Mouse (Mus musculus): ENCODE measurements around the gene Spg7. TPM values are rescaled to one million over a fixed set of nuclear protein-coding genes. Genes with fewer than 3 reads are reported as not detected.

The Spg7 gene
- total and polyA plus RNA-seq, 3 experiments = 20.8 to 35.2 (median 26.1) TPM

DNA sequence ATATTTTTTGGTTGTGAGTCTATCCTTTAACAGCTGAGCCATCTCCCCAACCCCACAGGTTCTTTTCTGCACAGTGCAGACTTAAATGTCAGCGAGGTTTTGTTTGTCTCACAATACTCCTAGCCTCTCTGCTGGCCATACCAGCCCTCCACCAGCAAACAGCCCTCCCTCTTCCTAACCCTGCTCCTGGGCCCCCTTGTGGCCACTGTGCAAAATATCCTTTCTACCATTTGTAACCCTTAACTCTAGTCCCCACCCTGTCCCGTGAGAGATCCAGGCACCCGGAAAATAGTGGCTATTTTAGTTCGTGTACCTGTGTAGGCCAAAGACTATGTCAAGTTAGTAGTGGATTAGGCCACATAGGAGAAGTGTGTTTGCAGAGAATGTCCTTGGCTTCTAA lies 47.9 kb downstream of the Spg7 start:
- Histone ChIP-seq H3K27me3 (replicated peaks) (peaks cover 24% of the 10 kb centered on the region), H3K79me2 (replicated peaks; ENCODE audit: control insufficient read depth, extremely low read depth, insufficient read depth, poor library complexity, severe bottlenecking) (no peaks in the 10 kb centered on the region), H3K9ac (ENCODE audit: insufficient read depth, low read depth) (no peak overlapping the region), H3K9me3 (replicated peaks; ENCODE audit: low read length) (no peaks in the 10 kb centered on the region), H3K4me2 (ENCODE audit: insufficient read depth, low read depth, poor library complexity, severe bottlenecking) (peak overlapping the region; percentile 24; the same call in 1 of the 2 replicates), H3K27ac (ENCODE audit: insufficient read depth, low read depth) (no peak overlapping the region), H3K4me3 (replicated peaks in 1 of 3; ENCODE audit: low read depth in 2 of 3, low read length in 2 of 3, poor library complexity in 1 of 3) (no peak overlapping the region), H3K36me3 (replicated peaks in 1 of 2; ENCODE audit: control insufficient read depth in 1 of 2, insufficient read depth in 1 of 2, low read length in 1 of 2) (peaks cover 1 to 3% of the 10 kb centered on the region in 2 experiments), H3K4me1 (ENCODE audit: control insufficient read depth in 1 of 2, insufficient read depth in 2 of 2) (peaks cover 0 to 6% of the 10 kb centered on the region in 2 experiments; a peak in 2 of 4 replicates)
- DNase-seq (ENCODE audit: extremely low read depth) = peak; percentile 68
- TF ChIP-seq SMC3 (IDR thresholded peaks at IDR 0.05; ENCODE audit: low read depth, low read length) = peak; percentile 71
- no peak for TF ChIP-seq MAZ (IDR thresholded peaks at IDR 0.05; ENCODE audit: low read depth, low read length)
- peak; percentile 34 for TF ChIP-seq RAD21 (IDR thresholded peaks at IDR 0.05; ENCODE audit: low read depth, low read length)
- TF ChIP-seq GABPA (IDR thresholded peaks at IDR 0.05; ENCODE audit: insufficient replicate concordance, low read depth, low read length) = no peak
- TF ChIP-seq CTCF (conservative IDR thresholded peaks at IDR 0.05 in 1 of 2, IDR thresholded peaks at IDR 0.05 in 1 of 2; ENCODE audit: low read depth in 2 of 2, low read length in 2 of 2) = peak; percentile 35 to 77; a peak in 3 of 4 replicates
- TF ChIP-seq JUN (IDR thresholded peaks at IDR 0.05; ENCODE audit: insufficient read depth, low read depth, low read length) = no peak
- TF ChIP-seq BHLHE40 (IDR thresholded peaks at IDR 0.05; ENCODE audit: low read depth, low read length) = peak; percentile 22; the same call in 1 of the 2 replicates
- dilution Hi-C loops (cut with MboI; ENCODE audit: extremely low pct_ligation_motif_present, extremely low pct_unique_long_range_greater_than_20kb, low sequenced_read_pairs) (no loop called here), in situ Hi-C loops (cut with MboI; ENCODE audit: low pct_ligation_motif_present, low pct_unique_long_range_greater_than_20kb, low sequenced_read_pairs) (loop anchor here (5.0 kb wide), 1 partner anchor 77 kb away; the partner anchor contains the start of gene Dpep1)

DNA sequence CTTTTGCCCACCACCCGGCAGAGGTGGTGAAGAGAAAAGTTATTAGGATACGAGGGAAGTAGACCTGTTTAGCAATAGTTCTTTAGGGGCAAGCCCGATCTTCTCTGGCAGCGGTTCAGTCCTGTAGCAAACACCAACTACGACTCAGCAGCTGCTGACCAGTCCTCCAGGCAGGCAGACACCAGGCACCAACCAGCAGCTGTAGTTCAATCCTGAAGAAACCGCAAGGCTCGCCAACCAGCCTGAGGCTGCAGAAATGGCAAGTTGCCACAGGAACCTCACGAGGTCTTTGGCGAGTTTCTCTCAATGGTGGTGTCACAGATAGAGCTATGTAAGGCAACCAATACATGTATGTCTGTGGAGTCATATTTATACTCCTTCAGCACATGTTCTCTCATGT lies 50.1 kb downstream of the Spg7 start:
- Histone ChIP-seq H3K27ac (ENCODE audit: insufficient read depth, low read depth) (no peak overlapping the region), H3K36me3 (replicated peaks in 1 of 2; ENCODE audit: control insufficient read depth in 1 of 2, insufficient read depth in 1 of 2, low read length in 1 of 2) (no peaks in the 10 kb centered on the region), H3K4me2 (ENCODE audit: insufficient read depth, low read depth, poor library complexity, severe bottlenecking) (no peak overlapping the region), H3K9ac (ENCODE audit: insufficient read depth, low read depth) (no peak overlapping the region), H3K79me2 (replicated peaks; ENCODE audit: control insufficient read depth, extremely low read depth, insufficient read depth, poor library complexity, severe bottlenecking) (no peaks in the 10 kb centered on the region), H3K27me3 (replicated peaks) (peaks cover 45% of the 10 kb centered on the region), H3K4me1 (ENCODE audit: control insufficient read depth in 1 of 2, insufficient read depth in 2 of 2) (peaks cover 0 to 6% of the 10 kb centered on the region in 2 experiments; a peak in 2 of 4 replicates), H3K4me3 (replicated peaks in 1 of 3; ENCODE audit: low read depth in 2 of 3, low read length in 2 of 3, poor library complexity in 1 of 3) (no peak overlapping the region), H3K9me3 (replicated peaks; ENCODE audit: low read length) (no peaks in the 10 kb centered on the region)
- dilution Hi-C loops (cut with MboI; ENCODE audit: extremely low pct_ligation_motif_present, extremely low pct_unique_long_range_greater_than_20kb, low sequenced_read_pairs) (no loop called here), in situ Hi-C loops (cut with MboI; ENCODE audit: low pct_ligation_motif_present, low pct_unique_long_range_greater_than_20kb, low sequenced_read_pairs) (loop anchor here (5.0 kb wide), 1 partner anchor 74 kb away; the partner anchor contains the start of gene Dpep1)
- DNase-seq (ENCODE audit: extremely low read depth) = no peak
- TF ChIP-seq ETS1 (conservative IDR thresholded peaks at IDR 0.05; ENCODE audit: low read depth, low read length) (no peak), USF2 (conservative IDR thresholded peaks at IDR 0.05; ENCODE audit: low read depth, low read length) (no peak), GABPA (IDR thresholded peaks at IDR 0.05; ENCODE audit: insufficient replicate concordance, low read depth, low read length) (no peak), MEF2A (IDR thresholded peaks at IDR 0.05; ENCODE audit: borderline replicate concordance, low read depth, low read length) (no peak), CHD1 (IDR thresholded peaks at IDR 0.05; ENCODE audit: low read depth, low read length) (no peak), UBTF (IDR thresholded peaks at IDR 0.05; ENCODE audit: low read depth, low read length) (no peak), ZKSCAN1 (IDR thresholded peaks at IDR 0.05; ENCODE audit: borderline replicate concordance, low read depth, low read length) (no peak), NELFE (IDR thresholded peaks at IDR 0.05; ENCODE audit: low read depth, low read length) (no peak), CHD2 (IDR thresholded peaks at IDR 0.05; ENCODE audit: low read length) (no peak), ZMIZ1 (IDR thresholded peaks at IDR 0.05; ENCODE audit: low read depth, low read length) (no peak), MYC (IDR thresholded peaks at IDR 0.05; ENCODE audit: low read depth, low read length) (no peak), MAX (IDR thresholded peaks at IDR 0.05; ENCODE audit: low read length) (no peak), PAX5 (IDR thresholded peaks at IDR 0.05; ENCODE audit: low read length) (no peak), EP300 (IDR thresholded peaks at IDR 0.05; ENCODE audit: low read length) (no peak), ZC3H11A (IDR thresholded peaks at IDR 0.05; ENCODE audit: low read depth, low read length) (no peak), SIN3A (IDR thresholded peaks at IDR 0.05; ENCODE audit: low read length) (no peak), POLR2A (IDR thresholded peaks at IDR 0.05; ENCODE audit: low read depth, low read length) (no peak), RAD21 (IDR thresholded peaks at IDR 0.05; ENCODE audit: low read depth, low read length) (no peak), JUN (IDR thresholded peaks at IDR 0.05; ENCODE audit: insufficient read depth, low read depth, low read length) (no peak)

All from CH12.LX (cell line).